Mouse (Mus musculus): ENCODE measurements around the gene Glul.

Glul gene

DNA sequence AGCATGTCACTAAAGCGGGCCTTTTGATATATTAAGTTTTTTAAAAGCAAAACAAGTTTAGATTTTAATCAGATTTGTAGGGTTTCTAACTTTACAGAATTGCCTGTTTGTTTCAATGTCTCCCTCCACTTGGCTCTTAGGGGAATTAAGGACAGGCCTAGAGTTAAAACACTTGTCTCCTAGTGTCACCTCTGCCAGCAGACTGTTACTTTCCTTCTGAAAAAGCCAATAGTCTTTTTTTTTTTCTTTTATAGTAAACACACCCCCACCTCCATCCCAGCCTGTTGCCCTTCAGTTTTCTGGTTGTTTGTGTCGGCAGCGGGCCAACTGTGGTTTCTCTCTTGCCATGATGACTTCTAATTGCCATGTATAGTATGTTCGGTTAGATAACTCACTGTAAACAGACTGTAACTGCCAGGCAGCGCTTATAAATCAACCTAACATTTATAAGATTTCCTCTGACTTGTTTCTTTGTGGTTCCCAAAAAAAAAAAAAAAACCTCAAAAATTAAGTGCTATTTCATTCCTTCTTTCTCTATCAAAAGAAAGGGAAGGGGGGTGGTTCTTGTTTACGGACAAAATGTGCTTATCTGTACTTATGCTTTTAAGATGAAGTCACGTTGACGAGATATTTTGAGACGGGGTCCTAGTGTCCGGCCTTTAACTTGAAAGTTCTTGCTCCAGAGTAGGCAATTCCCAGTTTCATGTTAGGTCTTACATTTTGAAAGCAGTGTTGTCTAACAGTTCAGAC is 9.6 kb downstream of the Glul start:
- intact Hi-C loops (cut with DNase I) = no loop called here

DNA sequence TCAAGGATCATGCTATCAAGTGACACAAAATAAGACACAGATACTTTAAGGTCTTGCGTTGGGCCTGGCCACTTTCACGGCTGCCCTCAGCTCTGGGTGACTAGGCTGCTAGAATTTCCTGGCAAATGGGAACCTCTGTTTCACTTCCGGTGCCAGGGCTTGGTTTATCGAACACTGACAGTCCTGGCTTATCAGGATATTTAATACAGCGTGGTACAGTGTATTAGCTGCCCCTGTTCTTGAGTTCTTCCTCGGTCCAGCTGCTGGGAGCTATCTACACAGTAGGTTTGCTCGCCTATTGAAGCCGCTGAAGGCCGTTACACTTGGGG is 10.2 kb downstream of the Glul start:
- intact Hi-C loops (cut with DNase I) = no loop called here

DNA sequence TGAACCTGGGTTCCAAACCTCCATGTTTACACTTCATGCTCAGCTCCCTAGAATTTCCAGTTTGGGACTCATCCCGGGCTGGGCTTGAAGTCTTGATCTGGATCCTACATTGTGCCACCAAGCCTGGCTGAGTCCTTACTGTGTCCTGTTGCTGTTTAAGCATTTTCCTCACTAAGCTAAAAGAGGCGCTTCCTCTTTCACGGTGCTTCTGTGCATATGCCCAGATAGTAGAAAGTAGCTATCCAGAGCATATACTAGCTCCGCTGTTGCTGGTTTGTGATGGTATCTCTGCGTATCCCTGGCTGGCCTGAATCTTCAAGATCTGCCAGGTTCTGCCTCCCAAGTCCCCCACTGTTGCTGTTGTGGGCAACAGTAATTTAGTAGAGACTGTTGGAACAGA is 10.7 kb downstream of the Glul start:
- intact Hi-C loops (cut with DNase I) = no loop called here

- intact Hi-C loops (cut with DNase I) = no loop called here
These were observed 11.6 kb downstream of the Glul start for GRCm38 (mm10) chr1:153911276-153911795.

GRCm38 (mm10) chr1:153913869-153914268 is 14.1 kb downstream of the Glul start:
- intact Hi-C loops (cut with DNase I) = no loop called here

GRCm38 (mm10) chr1:153918521-153919206 is 18.9 kb downstream of the Glul start:
- intact Hi-C loops (cut with DNase I) = no loop called here

- intact Hi-C loops (cut with DNase I) = no loop called here
These were observed 21.9 kb downstream of the Glul start for GRCm38 (mm10) chr1:153921642-153922041.

- intact Hi-C loops (cut with DNase I) = no loop called here
These were observed 22.9 kb downstream of the Glul start for GRCm38 (mm10) chr1:153922571-153923021.

- intact Hi-C loops (cut with DNase I) = no loop called here
These were observed 24.9 kb downstream of the Glul start for GRCm38 (mm10) chr1:153924395-153925385.

DNA sequence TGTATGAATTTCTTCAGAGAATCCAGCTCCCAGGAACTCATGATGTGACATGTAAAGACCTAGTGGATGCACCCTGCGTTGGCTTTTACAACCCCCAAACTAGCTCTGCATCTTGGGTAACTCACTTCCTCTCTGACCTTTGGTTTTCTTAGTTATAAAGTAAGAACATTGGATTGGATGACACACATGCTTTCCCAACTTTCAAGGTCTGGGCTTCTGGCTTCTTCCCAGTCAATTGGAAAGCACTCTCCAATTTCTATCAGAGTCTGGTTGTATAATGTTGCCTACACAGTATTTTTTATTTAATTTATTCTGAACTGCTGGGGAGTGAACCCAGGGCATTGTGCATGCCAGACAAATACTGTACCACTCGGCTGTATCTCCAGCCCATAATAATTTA is 30.7 kb downstream of the Glul start:
- intact Hi-C loops (cut with DNase I) = no loop called here

DNA sequence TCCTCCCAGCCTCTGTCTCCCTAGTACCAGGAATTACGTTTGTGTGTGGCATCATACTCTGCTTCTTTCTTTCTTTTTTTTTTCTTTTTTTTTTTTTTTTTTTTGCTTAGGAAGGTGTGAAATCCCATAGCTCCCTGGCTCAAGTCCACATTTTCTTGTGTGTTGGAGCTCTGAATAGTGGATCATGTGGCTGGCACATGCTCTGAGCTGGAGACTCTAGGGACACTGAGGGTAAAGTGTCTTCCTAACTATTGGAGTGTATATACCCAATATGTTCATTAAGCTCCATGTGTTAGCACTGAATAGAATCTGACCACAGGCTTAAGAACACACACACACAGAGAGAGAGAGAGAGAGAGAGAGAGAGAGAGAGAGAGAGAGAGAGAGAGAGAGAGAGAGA is 34.0 kb downstream of the Glul start:
- intact Hi-C loops (cut with DNase I) = no loop called here

GRCm38 (mm10) chr1:153935844-153936380 is 36.2 kb downstream of the Glul start:
- intact Hi-C loops (cut with DNase I) = no loop called here

DNA sequence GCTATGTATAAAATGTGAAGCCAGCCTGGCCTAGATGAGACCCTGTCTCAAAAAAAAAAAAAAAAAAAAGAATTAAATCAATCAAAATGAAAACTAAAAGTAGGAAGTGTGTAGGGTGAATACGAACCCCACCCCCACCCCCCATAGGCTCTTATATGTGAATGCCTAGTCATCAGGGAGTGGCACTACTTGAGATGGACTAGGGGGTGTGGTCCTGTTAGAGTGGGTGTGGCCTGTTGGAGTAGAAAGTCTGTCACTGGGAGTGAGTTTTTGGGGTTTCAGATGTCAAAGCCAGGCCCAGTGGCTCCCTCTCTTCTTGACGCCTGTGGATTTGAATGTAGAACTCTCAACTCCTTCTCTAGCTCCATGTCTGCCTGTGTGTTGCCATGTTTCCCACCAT is 37.3 kb downstream of the Glul start:
- intact Hi-C loops (cut with DNase I) = no loop called here

DNA sequence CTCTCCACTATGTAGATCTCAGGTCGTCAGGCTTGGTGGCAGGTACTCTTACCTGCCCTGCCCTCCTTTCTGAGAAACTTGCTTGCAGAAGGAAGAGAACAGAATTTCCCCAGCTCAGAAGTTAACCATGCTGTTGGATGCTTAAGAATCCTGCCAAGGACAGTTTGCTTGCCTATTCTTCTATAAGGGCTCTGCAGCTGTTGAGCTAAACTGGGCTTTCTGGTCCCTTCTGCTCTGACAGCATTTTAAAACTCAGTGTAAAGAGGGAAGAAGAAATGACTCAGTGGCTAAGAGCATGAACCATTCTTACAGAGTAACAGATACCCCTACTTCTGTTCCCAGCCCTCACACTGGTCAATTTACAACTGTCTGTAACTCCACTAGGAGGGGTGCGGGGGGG is 41.2 kb downstream of the Glul start:
- intact Hi-C loops (cut with DNase I) = no loop called here

- intact Hi-C loops (cut with DNase I) = no loop called here
These were observed 45.4 kb downstream of the Glul start for GRCm38 (mm10) chr1:153945181-153945580.

DNA sequence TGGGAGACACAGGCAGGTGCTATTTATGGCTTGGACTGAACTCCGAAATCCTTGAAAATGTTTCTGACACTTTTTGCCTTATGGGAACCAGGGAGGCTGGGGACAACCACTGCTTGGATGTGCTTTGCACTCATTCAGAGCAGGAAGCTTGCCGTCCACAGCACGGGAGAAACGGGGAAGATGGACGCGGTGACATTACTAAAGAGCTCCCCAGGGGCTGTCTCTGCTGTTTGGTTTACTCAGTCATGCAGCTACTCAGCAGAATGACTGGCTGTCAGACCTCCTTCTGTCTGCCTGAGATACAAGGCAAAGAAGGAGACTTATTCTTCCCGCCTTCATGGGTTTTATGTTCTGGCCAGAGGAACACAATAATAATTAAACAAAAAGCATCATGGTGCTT is 47.2 kb downstream of the Glul start:
- intact Hi-C loops (cut with DNase I) = no loop called here

- intact Hi-C loops (cut with DNase I) = no loop called here
These were observed 48.1 kb downstream of the Glul start for GRCm38 (mm10) chr1:153947837-153948236.

GRCm38 (mm10) chr1:153953232-153953631 is 53.5 kb downstream of the Glul start:
- intact Hi-C loops (cut with DNase I) = no loop called here

- intact Hi-C loops (cut with DNase I) = no loop called here
These were observed 54.1 kb downstream of the Glul start for GRCm38 (mm10) chr1:153953797-153954196.

- intact Hi-C loops (cut with DNase I) = no loop called here
These were observed 58.1 kb downstream of the Glul start for GRCm38 (mm10) chr1:153957850-153958249.
